Mouse (Mus musculus) liver, adult 2 months (tissue): ENCODE measurements at regions not wholly inside any gene's neighbourhood (a gene's known extent, or its start where the extent isn't known, plus 50 kb on each side); places are given as distances from the start of the nearest gene placed in this dataset.

Experiments used
- DNase-seq: peaks from one replicate; pipeline ENCODE4 v3.0.0-alpha.2; 2011; ENCODE audit warnings: low read depth, low spot score; ENCODE audit errors: extremely low read depth
- H3K27ac ChIP-seq: fragments of 200-500 bp; replicated peaks from 2 replicates; pipeline ENCODE4 v1.5.1; 2012; ENCODE audit warnings: low read depth, mild to moderate bottlenecking, control low read depth, inconsistent platforms, low read length; ENCODE audit not compliant: insufficient read depth
- H3K27me3 ChIP-seq: fragments of 200-500 bp; 2 replicates; pipeline ENCODE4 v1.6.1; 2012; ENCODE audit warnings: mild to moderate bottlenecking, moderate library complexity, low read length, inconsistent platforms; ENCODE audit not compliant: control insufficient read depth, insufficient read depth
- H3K36me3 ChIP-seq: fragments of 200-500 bp; 2 replicates; pipeline ENCODE4 v1.6.1; 2012; ENCODE audit warnings: low read length, inconsistent platforms; ENCODE audit not compliant: control insufficient read depth, insufficient read depth
- H3K4me1 ChIP-seq: fragments of 200-500 bp; 2 replicates; pipeline ENCODE4 v1.6.1; 2011; ENCODE audit warnings: low read length; ENCODE audit not compliant: control insufficient read depth, insufficient read depth
- H3K4me3 ChIP-seq: fragments of 200-500 bp; 2 replicates; pipeline ENCODE4 v1.5.1; 2011; ENCODE audit warnings: low read depth, mild to moderate bottlenecking, control low read depth, low read length, moderate library complexity; ENCODE audit not compliant: insufficient read depth
- H3K79me2 ChIP-seq: fragments of 200-500 bp; 2 replicates; pipeline ENCODE4 v1.6.1; 2012; ENCODE audit warnings: inconsistent platforms, mild to moderate bottlenecking, low read length, moderate library complexity; ENCODE audit not compliant: control insufficient read depth, insufficient read depth
- H3K9ac ChIP-seq: fragments of 200-500 bp; 2 replicates; pipeline ENCODE4 v1.6.1; 2012; ENCODE audit warnings: low read depth, mild to moderate bottlenecking, control low read depth, inconsistent platforms, low read length
- CTCF ChIP-seq: fragments of 200-500 bp; IDR thresholded peaks from 2 replicates; pipeline ENCODE4 v1.5.1; 2011; ENCODE audit warnings: low read depth, low read length, control low read depth
- POLR2A ChIP-seq: fragments of 200-500 bp; IDR thresholded peaks from 2 replicates; pipeline ENCODE4 v1.6.1; 2011; ENCODE audit warnings: low read length, control low read depth; ENCODE audit not compliant: insufficient read depth; ENCODE audit errors: extremely low read depth
- WGBS: fragments of 180-500 bp; shearing (Covaris S2); methylation state at CpG from one replicate; pipeline ENCODE4 v1.1.7; 2018; 5-methylcytosine and 5-hydroxymethylcytosine counted together

GRCm38 (mm10) chr13:107909343-107910067 is 134.7 kb upstream of the Smim15 start:
- TF ChIP-seq CTCF (no peak), POLR2A (no peak)
- no peak overlapping the region for H3K9ac ChIP-seq
- H3K27ac ChIP-seq, result no peak overlapping the region
- no peaks in the 10 kb centered on the region for H3K27me3 ChIP-seq
- H3K4me3 ChIP-seq, result no peak overlapping the region
- no peaks in the 10 kb centered on the region for H3K79me2 ChIP-seq
- DNase-seq, result no peak
- 89% methylated on average over 15 of the region's 15 CpGs for WGBS
- H3K4me1 ChIP-seq, result no peaks in the 10 kb centered on the region
- H3K36me3 ChIP-seq, result no peaks in the 10 kb centered on the region

- no peak overlapping the region for H3K27ac ChIP-seq
- peaks cover 2% of the 10 kb centered on the region; the same call in 1 of the 2 replicates for H3K4me1 ChIP-seq
- H3K4me3 ChIP-seq, result no peak overlapping the region
- H3K9ac ChIP-seq, result no peak overlapping the region
- 97% methylated on average over 5 of the region's 5 CpGs for WGBS
- no peaks in the 10 kb centered on the region for H3K79me2 ChIP-seq
- H3K27me3 ChIP-seq, result no peaks in the 10 kb centered on the region
- no peaks in the 10 kb centered on the region for H3K36me3 ChIP-seq
- no peak for DNase-seq
- TF ChIP-seq CTCF (no peak), POLR2A (no peak)
These were observed 136.3 kb upstream of the Smim15 start for GRCm38 (mm10) chr13:107907966-107908365.

GRCm38 (mm10) chr13:107904851-107905250 is 139.4 kb upstream of the Smim15 start:
- no peaks in the 10 kb centered on the region for H3K36me3 ChIP-seq
- no peak for DNase-seq
- H3K4me1 ChIP-seq, result peaks cover 2% of the 10 kb centered on the region; the same call in 1 of the 2 replicates
- H3K27me3 ChIP-seq, result no peaks in the 10 kb centered on the region
- H3K27ac ChIP-seq, result no peak overlapping the region
- 87% methylated on average over 4 of the region's 4 CpGs for WGBS
- TF ChIP-seq CTCF (no peak), POLR2A (no peak)
- H3K4me3 ChIP-seq, result no peak overlapping the region
- H3K79me2 ChIP-seq, result no peaks in the 10 kb centered on the region
- H3K9ac ChIP-seq, result no peak overlapping the region

GRCm38 (mm10) chr13:107904051-107904740 is 140.1 kb upstream of the Smim15 start:
- H3K27ac ChIP-seq, result peak overlapping the region; percentile 44; the same call in 1 of the 2 replicates
- DNase-seq, result no peak
- no peaks in the 10 kb centered on the region for H3K36me3 ChIP-seq
- TF ChIP-seq CTCF (no peak), POLR2A (no peak)
- no peak overlapping the region for H3K4me3 ChIP-seq
- no peaks in the 10 kb centered on the region for H3K79me2 ChIP-seq
- WGBS, result 70% methylated on average over 14 of the region's 14 CpGs
- H3K4me1 ChIP-seq, result peaks cover 2% of the 10 kb centered on the region; the same call in 1 of the 2 replicates
- H3K27me3 ChIP-seq, result no peaks in the 10 kb centered on the region
- H3K9ac ChIP-seq, result no peak overlapping the region

DNA sequence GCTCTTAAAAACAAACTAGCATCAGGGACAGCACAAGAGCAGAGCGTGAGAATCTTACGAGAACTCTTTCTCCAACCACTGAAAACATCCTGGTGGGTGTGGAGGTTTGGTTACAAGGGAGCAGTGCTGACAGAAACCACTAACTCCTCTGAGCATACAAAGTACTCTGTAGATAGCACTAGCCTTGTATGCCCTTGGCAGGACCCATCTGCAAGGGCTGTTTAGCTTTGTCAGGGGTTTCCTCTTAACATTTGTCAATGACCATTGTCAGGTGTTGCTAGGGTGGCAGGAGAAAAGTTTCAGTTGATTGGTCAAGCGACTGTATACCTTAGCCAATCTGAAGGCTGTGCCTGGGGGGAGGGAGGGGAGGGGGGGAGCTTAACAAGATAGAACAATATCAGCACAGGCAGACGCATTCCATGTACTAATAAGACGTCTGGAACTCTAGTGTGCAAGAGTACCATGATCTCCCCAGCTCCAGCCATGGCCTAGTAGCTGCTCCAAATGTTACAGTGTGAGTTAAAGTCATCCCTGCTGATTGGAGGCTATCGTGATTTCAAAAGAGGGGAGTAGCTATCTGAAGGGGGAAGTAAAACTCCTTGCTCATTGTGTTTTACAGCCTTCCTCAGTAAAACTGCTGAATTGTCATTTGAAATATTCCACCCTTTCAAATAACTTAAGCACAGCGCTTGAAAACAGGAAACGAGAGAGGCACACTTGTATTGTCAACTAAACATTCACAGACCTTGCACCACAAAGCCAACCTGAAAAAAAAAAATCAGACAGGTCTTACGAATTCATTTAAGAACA is 140.9 kb upstream of the Smim15 start:
- peaks cover 2% of the 10 kb centered on the region; the same call in 1 of the 2 replicates for H3K4me1 ChIP-seq
- TF ChIP-seq POLR2A (no peak), CTCF (no peak)
- H3K79me2 ChIP-seq, result no peaks in the 10 kb centered on the region; the same call in 1 of the 2 replicates
- H3K27ac ChIP-seq, result peak overlapping the region; percentile 44
- peak; percentile 55 for DNase-seq
- H3K9ac ChIP-seq, result no peak overlapping the region
- WGBS, result 59% methylated on average over 9 of the region's 9 CpGs
- H3K27me3 ChIP-seq, result no peaks in the 10 kb centered on the region
- no peaks in the 10 kb centered on the region for H3K36me3 ChIP-seq
- no peak overlapping the region for H3K4me3 ChIP-seq
